Mouse (Mus musculus) bone marrow macrophage, adult 2 months (primary cell): ENCODE measurements around the gene 1700028K03Rik.

Experiments
- CTCF ChIP-seq: IDR thresholded peaks from 2 replicates; pipeline ENCODE4 v1.5.1; 2012; ENCODE audit warnings: low read depth, mild to moderate bottlenecking, low read length, moderate library complexity
- POLR2A ChIP-seq: IDR thresholded peaks from 2 replicates; pipeline ENCODE4 v1.6.1; 2012; ENCODE audit warnings: mild to moderate bottlenecking, low read depth, low read length, borderline replicate concordance

GRCm38 (mm10) chr5:107510503-107510902 lies 24.0 kb upstream of the 1700028K03Rik start:
- no peak for TF ChIP-seq CTCF
- no peak for TF ChIP-seq POLR2A
